31 mouse cellular contexts compared by ENCODE assay signal in the genomic region with DNA sequence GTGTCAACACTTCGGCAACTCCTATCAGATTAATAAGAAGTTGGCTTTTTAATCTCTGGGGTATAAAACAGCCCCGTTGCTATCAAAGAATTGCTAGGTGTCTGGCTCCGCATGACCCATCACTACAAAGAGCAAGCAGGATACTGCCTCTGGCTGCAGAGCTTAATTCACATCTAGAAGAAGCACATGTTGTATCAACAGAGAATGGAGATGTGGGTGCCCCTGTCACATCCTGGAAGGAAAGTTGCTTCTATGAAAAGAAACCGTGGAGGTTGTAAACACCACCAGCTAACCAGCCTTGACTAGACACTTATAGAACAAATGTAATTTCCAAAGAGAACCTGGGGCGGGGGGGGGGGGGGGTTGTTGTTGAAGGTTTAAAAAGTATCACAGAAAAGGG. TPM values are rescaled to one million over a fixed set of nuclear protein-coding genes. Genes with fewer than 3 reads are reported as not detected.
DNase-seq lines count a peak whose midpoint lies in the region; ATAC-seq and TF ChIP-seq lines count a peak whose summit lies in the region.
"Had no signal": no experiment of that assay in that cellular context is flagged by ENCODE, and none has a peak within 500 bp of the region (broad histone marks: within the 10 kb centered on the region; RNA-seq: fewer than 3 reads in every experiment).

No protein-coding gene starts in this region.

- TF ChIP-seq CTCF in heart, postnatal 0 days (IDR thresholded peaks at IDR 0.05; ENCODE audit: low read depth): no peak

- H3K4me2 ChIP-seq in heart, postnatal 0 days (ENCODE audit: low read depth, low read length): no peak overlapping the region
- H3K4me2 ChIP-seq: embryonic facial prominence, embryonic 13.5 days; forebrain, embryonic 12.5 days; heart, embryonic 12.5 days; hindbrain, embryonic 15.5 days; intestine, embryonic 15.5 days; liver, embryonic 13.5 days; midbrain, embryonic 12.5 days had no signal

- H3K9ac ChIP-seq in heart, postnatal 0 days (replicated peaks; ENCODE audit: low read depth, low read length): no peak overlapping the region
- H3K9ac ChIP-seq: embryonic facial prominence, embryonic 13.5 days; forebrain, embryonic 12.5 days; heart, embryonic 12.5 days; hindbrain, embryonic 15.5 days; intestine, embryonic 15.5 days; liver, embryonic 13.5 days; midbrain, embryonic 12.5 days had no signal

- intact Hi-C loops in heart, postnatal 25 days (cut with DNase I): no loop called here

- 0 out of 2 replicates have a peak, but pooled peaks cover 4% of the 10 kb centered on the region for H3K4me1 ChIP-seq in heart, postnatal 0 days (ENCODE audit: control insufficient read depth, insufficient read depth)
- H3K4me1 ChIP-seq: embryonic facial prominence, embryonic 13.5 days; forebrain, embryonic 12.5 days; hindbrain, embryonic 15.5 days; intestine, embryonic 15.5 days; liver, embryonic 13.5 days; megakaryocyte, embryonic 14.5 days; midbrain, embryonic 12.5 days had no signal

- H3K36me3 ChIP-seq in heart, postnatal 0 days (replicated peaks; ENCODE audit: control insufficient read depth, insufficient read depth, low read length): no peaks in the 10 kb centered on the region
- H3K36me3 ChIP-seq: embryonic facial prominence, embryonic 13.5 days; forebrain, embryonic 12.5 days; G1E; heart, embryonic 12.5 days; hindbrain, embryonic 10.5 days; hindbrain, embryonic 15.5 days; intestine, embryonic 15.5 days; liver, embryonic 13.5 days; midbrain, embryonic 12.5 days had no signal

- H3K27ac ChIP-seq in heart, postnatal 0 days (ENCODE audit: low read depth): peak overlapping the region; percentile 11; the same call in 1 of the 2 replicates
- H3K27ac ChIP-seq: embryonic facial prominence, embryonic 13.5 days; forebrain, embryonic 12.5 days; hindbrain, embryonic 10.5 days; hindbrain, embryonic 15.5 days; intestine, embryonic 15.5 days; kidney, postnatal 0 days; liver, embryonic 13.5 days; midbrain, embryonic 12.5 days had no signal

- no peak for ATAC-seq in heart, postnatal 0 days (ENCODE audit: insufficient read depth, low read depth)
- ATAC-seq in CD4-positive, CD25-positive, alpha-beta regulatory T cell, adult 4 months: peak; percentile 42
- ATAC-seq in inflammation-experienced regulatory T-cells, adult 6 months: peak; percentile 42
- ATAC-seq: lung, postnatal 0 days had no signal

- no peaks in the 10 kb centered on the region for H3K9me3 ChIP-seq in heart, postnatal 0 days (replicated peaks; ENCODE audit: control insufficient read depth, low read length)
- H3K9me3 ChIP-seq: embryonic facial prominence, embryonic 13.5 days; forebrain, embryonic 12.5 days; G1E; heart, embryonic 12.5 days; hindbrain, embryonic 10.5 days; hindbrain, embryonic 15.5 days; intestine, embryonic 15.5 days; liver, embryonic 13.5 days; megakaryocyte, embryonic 14.5 days; midbrain, embryonic 12.5 days had no signal

- 73% methylated on average over 5 of the region's 5 CpGs for WGBS in heart, postnatal 0 days

- TF ChIP-seq EP300 in heart, postnatal 0 days (IDR thresholded peaks at IDR 0.05; ENCODE audit: low read depth): no peak

- H3K27me3 ChIP-seq in heart, postnatal 0 days (ENCODE audit: control insufficient read depth, insufficient read depth, low read length): no peaks in the 10 kb centered on the region
- H3K27me3 ChIP-seq: embryonic facial prominence, embryonic 13.5 days; forebrain, embryonic 12.5 days; heart, embryonic 12.5 days; hindbrain, embryonic 15.5 days; intestine, embryonic 15.5 days; liver, embryonic 13.5 days; midbrain, embryonic 12.5 days had no signal

- H3K4me3 ChIP-seq in heart, postnatal 0 days (ENCODE audit: low read depth, low read length): no peak overlapping the region
- H3K4me3 ChIP-seq: embryonic facial prominence, embryonic 13.5 days; forebrain, embryonic 12.5 days; heart, embryonic 12.5 days; hindbrain, embryonic 10.5 days; hindbrain, embryonic 15.5 days; intestine, embryonic 15.5 days; liver, embryonic 13.5 days; megakaryocyte, embryonic 14.5 days; midbrain, embryonic 12.5 days had no signal

- no peak for DNase-seq in heart, postnatal 0 days (ENCODE audit: low spot score)
- no peak for DNase-seq in heart, postnatal 25 days (ENCODE audit: low spot score)
- DNase-seq in CD4-positive helper T cell, adult 2 months (ENCODE audit: low read depth, low spot score): peak; percentile 43
- no peak for DNase-seq in urinary bladder, postnatal 14 days (ENCODE audit: low spot score)
- DNase-seq in right cerebral cortex, postnatal 25 days: no peak
- DNase-seq: adrenal gland, postnatal 14 days; cerebellum, adult 11-12 months; cerebellum, adult 9-11 months; gastrocnemius, postnatal 25 days; heart, adult 18-20 months; heart, postnatal 10 days; kidney, adult 2 months; kidney, postnatal 4 days; liver, embryonic 13.5 days; lung, adult 18-20 months; lung, postnatal 4 days; right cerebral cortex, adult 18-20 months; right cerebral cortex, postnatal 4 days had no signal

RNA-seq across cellular contexts. Expression of a gene that starts 35.9 kb away (rescaled TPM):
- total RNA-seq in heart, postnatal 0 days (2014; rRNA removed; ENCODE audit: low replicate concordance): 19.2 and 34.3 TPM in 2 replicates
- 56.5 and 66.6 TPM in 2 replicates for polyA plus RNA-seq in heart, postnatal 0 days (2015; fragmentation: Nextera tagmentation; extraction: Ambion mirVana)
- total RNA-seq in heart, postnatal 25 days (2021): 10 to 100 TPM; 70.4 to 74.0 TPM
- 10 to 100 TPM; 43.5 to 51.8 TPM for polyA plus RNA-seq in CD4-positive, CD25-positive, alpha-beta regulatory T cell, adult 4 months (2017; shearing (Covaris generic))
- polyA plus RNA-seq in inflammation-experienced regulatory T-cells, adult 6 months (2017; shearing (Covaris generic)): 10 to 100 TPM; 26.3 to 55.8 (median 46.6) TPM
